Mouse (Mus musculus) hindbrain, embryonic 13.5 days (tissue): ENCODE measurements around the gene Sorbs1. TPM values are rescaled to one million over a fixed set of nuclear protein-coding genes. Genes with fewer than 3 reads are reported as not detected.
"Not testable (repeated sequence)": the region's sequence is repeated elsewhere in the genome, so short reads cannot be mapped to it uniquely, and the experiment has no call there.

Source experiments
- ATAC-seq: fragments of 200-750 bp; cut with Nextera tagmentation; 2 replicates; pipeline ENCODE4 v1.8.0; 2017; ENCODE audit warnings: moderate TSS enrichment; ENCODE audit not compliant: low FRiP score
- H3K27ac ChIP-seq: fragments of 300-500 bp; sonication (generic); 2 replicates; pipeline ENCODE4 v1.5.1; 2015; ENCODE audit warnings: inconsistent platforms, mild to moderate bottlenecking, moderate library complexity
- H3K27me3 ChIP-seq: fragments of 300-500 bp; sonication (generic); 2 replicates; pipeline ENCODE4 v1.6.1; 2015; ENCODE audit warnings: mild to moderate bottlenecking, inconsistent platforms
- H3K36me3 ChIP-seq: fragments of 300-500 bp; sonication (generic); 2 replicates; pipeline ENCODE4 v1.6.1; 2015; ENCODE audit warnings: mild to moderate bottlenecking, inconsistent platforms
- H3K4me1 ChIP-seq: fragments of 300-500 bp; sonication (generic); replicated peaks from 2 replicates; pipeline ENCODE4 v1.6.1; 2015; ENCODE audit warnings: inconsistent platforms
- H3K4me2 ChIP-seq: fragments of 300-500 bp; sonication (generic); 2 replicates; pipeline ENCODE4 v1.6.1; 2015; ENCODE audit warnings: inconsistent platforms, mild to moderate bottlenecking, moderate library complexity
- H3K4me3 ChIP-seq: fragments of 300-500 bp; sonication (generic); 2 replicates; pipeline ENCODE4 v1.5.1; 2015; ENCODE audit warnings: mild to moderate bottlenecking, inconsistent platforms
- H3K9ac ChIP-seq: fragments of 300-500 bp; sonication (generic); 2 replicates; pipeline ENCODE4 v1.6.1; 2015; ENCODE audit warnings: mild to moderate bottlenecking, inconsistent platforms
- H3K9me3 ChIP-seq: fragments of 300-500 bp; sonication (generic); 2 replicates; pipeline ENCODE4 v1.6.1; 2016; ENCODE audit warnings: inconsistent platforms
- WGBS: fragments of 180-500 bp; shearing (Covaris S2); methylation state at CpG from one replicate; pipeline ENCODE4 v1.1.7; 2015; 5-methylcytosine and 5-hydroxymethylcytosine counted together
- polyA plus RNA-seq: library from polyadenylated mRNA; unstranded; fragments of >200 nt; fragmentation: Nextera tagmentation; extraction: Ambion mirVana; gene quantifications from 2 replicates; pipeline ENCODE4 v1.2.1, GENCODE M21; 2015

The Sorbs1 gene
- 96.3 and 100 TPM in 2 replicates for polyA plus RNA-seq

DNA sequence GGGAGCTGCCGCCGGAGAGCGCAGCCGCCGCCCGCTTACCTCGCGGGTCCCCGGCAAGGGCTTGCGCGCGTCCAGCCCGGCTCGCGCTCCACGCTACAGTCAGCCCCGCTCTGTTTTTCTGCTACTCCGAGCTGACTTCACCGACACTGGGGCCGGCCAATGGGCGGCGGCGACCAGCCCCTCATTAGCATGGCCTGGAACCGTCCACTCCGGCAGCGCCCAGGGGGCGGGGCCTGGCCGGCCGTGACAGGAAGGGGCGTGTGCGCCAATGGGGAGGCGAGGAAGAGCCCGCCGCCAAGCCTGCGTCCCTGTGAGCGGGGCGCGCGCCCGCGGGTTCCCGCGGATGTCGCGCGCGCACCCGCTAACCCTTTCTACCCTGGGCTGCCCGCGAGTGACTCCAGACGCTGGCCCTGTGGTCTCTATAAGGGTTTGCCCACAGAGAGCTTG is at the start of gene Sorbs1:
TSS of gene Sorbs1 (minus strand) at position 148 of the 447 bp plus-strand sequence.
- peak within 1 kb of the TSS; percentile 84 for H3K4me3 ChIP-seq
- H3K4me2 ChIP-seq = peak within 1 kb of the TSS; percentile 67
- ATAC-seq = peak; percentile 97
- H3K9ac ChIP-seq = peak within 1 kb of the TSS; percentile 92
- WGBS = under 1% methylated on average over 50 of the region's 51 CpGs
- H3K9me3 ChIP-seq = no peaks in the 10 kb centered on the region
- no peaks in the 10 kb centered on the region for H3K36me3 ChIP-seq
- H3K27me3 ChIP-seq = no peaks in the 10 kb centered on the region
- H3K4me1 ChIP-seq = peaks cover 30% of the 10 kb centered on the region
- peak within 1 kb of the TSS; percentile 94 for H3K27ac ChIP-seq

DNA sequence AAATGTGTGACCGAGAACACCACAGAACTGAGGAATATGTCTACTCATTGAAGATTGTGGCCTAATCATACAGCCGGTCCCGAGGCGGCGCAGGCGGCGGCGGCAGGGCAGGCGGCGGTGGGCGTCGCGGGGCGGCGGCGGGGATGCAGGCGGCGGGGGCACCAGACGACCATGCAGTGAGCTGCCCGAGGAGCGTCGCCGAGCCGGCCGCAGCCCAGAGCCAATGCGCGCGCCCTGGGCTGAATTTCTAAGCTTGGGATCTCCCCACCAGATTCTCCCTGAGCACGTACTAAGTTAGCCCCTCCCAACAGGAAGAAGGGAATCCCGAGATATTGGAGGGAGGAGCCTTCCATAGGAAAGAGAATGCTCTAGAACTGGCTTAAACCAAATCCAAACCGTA is 47.9 kb upstream of the Sorbs1 start:
- not testable (repeated sequence) for H3K4me1 ChIP-seq, H3K27me3 ChIP-seq, H3K27ac ChIP-seq, H3K4me2 ChIP-seq, H3K9ac ChIP-seq, H3K9me3 ChIP-seq, ATAC-seq, H3K4me3 ChIP-seq
- 80% methylated on average over 12 of the region's 31 CpGs for WGBS
- peaks cover 65% of the 10 kb centered on the region for H3K36me3 ChIP-seq

DNA sequence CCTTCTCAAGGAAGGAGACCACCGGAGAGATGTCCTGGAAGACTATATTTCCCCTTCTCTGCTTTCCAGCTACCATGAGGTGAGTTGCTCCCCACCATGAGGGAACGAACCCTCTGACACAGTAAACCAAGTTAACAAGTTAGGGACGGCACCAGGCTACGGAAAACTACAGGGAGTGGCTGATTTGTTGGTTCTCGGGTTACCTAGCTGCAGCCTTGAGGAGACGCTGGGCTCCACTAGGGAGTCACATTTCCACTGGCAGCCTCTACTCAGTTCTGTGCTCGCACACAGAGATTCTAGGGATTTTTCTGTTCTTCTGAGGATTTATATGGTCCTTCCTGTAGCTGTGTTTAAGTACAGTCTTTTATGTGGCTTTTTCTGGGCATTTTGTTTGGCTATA is 42.5 kb upstream of the Sorbs1 start:
- ATAC-seq = no peak

DNA sequence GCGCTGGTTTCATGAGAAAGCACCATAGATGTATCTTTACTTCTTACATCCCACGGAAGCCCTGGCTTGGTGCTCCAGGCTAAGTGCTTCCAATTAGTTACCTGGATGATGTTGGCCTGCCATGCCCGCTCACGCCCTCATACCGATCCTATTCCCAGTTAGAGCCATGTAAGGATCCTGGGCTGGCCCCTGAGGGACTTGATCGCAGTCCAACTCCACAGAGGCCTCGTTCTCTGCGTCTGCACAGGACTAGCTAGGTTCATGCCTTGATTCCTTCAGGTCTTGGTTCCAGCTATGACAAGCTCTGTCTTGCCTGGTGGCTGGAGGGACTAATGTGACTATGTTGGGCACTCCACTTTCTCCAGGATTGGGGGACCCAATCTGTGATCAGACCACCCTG is 41.6 kb upstream of the Sorbs1 start:
- H3K4me3 ChIP-seq = no peak overlapping the region
- no peak overlapping the region for H3K4me2 ChIP-seq
- 97% methylated on average over 8 of the region's 8 CpGs for WGBS
- peaks cover 80% of the 10 kb centered on the region for H3K36me3 ChIP-seq
- no peak for ATAC-seq
- no peak overlapping the region for H3K9ac ChIP-seq
- no peaks in the 10 kb centered on the region for H3K27me3 ChIP-seq
- no peaks in the 10 kb centered on the region for H3K9me3 ChIP-seq
- no peaks in the 10 kb centered on the region for H3K4me1 ChIP-seq
- H3K27ac ChIP-seq = no peak overlapping the region

More for the DNA sequence above, 42.5 kb upstream of the Sorbs1 start:
- no peaks in the 10 kb centered on the region for H3K27me3 ChIP-seq
- H3K4me3 ChIP-seq = no peak overlapping the region
- H3K36me3 ChIP-seq = peaks cover 71% of the 10 kb centered on the region
- H3K9me3 ChIP-seq = no peaks in the 10 kb centered on the region
- H3K9ac ChIP-seq = no peak overlapping the region
- H3K27ac ChIP-seq = no peak overlapping the region
- no peak overlapping the region for H3K4me2 ChIP-seq
- WGBS = 92% methylated on average over 7 of the region's 7 CpGs
- H3K4me1 ChIP-seq = no peaks in the 10 kb centered on the region

DNA sequence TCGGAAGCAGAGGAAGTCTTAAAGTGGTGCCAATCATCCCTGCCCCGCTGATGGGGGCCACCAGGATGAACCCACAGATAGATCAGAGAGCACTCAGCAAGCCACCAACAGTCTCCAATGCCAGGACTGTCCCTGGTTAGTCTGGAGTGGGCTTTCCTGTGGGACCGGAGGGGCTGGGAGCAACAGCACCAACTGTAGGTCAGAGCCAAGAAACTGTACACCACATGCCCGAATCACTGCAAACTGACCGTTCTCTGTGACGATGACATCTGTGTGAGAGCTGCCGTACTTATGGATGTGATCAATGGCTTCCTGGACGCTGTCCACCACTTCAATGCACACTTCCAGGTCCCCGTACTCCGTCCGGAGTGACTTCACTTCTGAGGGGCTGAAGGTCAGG is 40.8 kb upstream of the Sorbs1 start:
- ATAC-seq = no peak
- no peak overlapping the region for H3K9ac ChIP-seq
- H3K36me3 ChIP-seq = peaks cover 87% of the 10 kb centered on the region
- no peak overlapping the region for H3K4me3 ChIP-seq
- WGBS = 95% methylated on average over 11 of the region's 11 CpGs
- H3K27ac ChIP-seq = no peak overlapping the region
- no peaks in the 10 kb centered on the region for H3K9me3 ChIP-seq
- H3K4me1 ChIP-seq = no peaks in the 10 kb centered on the region
- no peak overlapping the region for H3K4me2 ChIP-seq
- no peaks in the 10 kb centered on the region for H3K27me3 ChIP-seq

DNA sequence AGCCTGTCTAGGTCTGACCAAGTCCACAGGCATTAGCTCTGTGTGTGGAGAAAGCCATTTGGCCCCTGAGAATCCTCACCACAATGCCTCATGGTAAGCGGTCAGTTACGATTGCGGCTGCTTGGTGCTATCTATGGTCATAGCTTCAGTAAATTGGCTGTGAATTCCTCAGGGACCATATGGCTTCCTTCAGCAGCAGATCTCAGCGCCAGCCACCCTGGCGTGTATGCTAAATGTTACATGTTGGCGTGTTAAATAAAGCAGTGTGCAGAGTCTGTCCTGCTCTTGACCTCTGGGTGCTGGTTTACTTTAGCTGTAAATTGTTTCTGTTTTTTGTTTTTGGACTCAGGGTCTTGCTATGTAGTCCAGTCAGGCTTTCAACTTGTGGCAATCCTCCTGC is 40.3 kb upstream of the Sorbs1 start:
- Histone ChIP-seq H3K4me3 (no peak overlapping the region), H3K9me3 (no peaks in the 10 kb centered on the region), H3K9ac (no peak overlapping the region), H3K27ac (no peak overlapping the region), H3K27me3 (no peaks in the 10 kb centered on the region), H3K4me2 (no peak overlapping the region), H3K36me3 (peaks cover 87% of the 10 kb centered on the region), H3K4me1 (no peaks in the 10 kb centered on the region)
- 95% methylated on average over 6 of the region's 6 CpGs for WGBS
- ATAC-seq = no peak

DNA sequence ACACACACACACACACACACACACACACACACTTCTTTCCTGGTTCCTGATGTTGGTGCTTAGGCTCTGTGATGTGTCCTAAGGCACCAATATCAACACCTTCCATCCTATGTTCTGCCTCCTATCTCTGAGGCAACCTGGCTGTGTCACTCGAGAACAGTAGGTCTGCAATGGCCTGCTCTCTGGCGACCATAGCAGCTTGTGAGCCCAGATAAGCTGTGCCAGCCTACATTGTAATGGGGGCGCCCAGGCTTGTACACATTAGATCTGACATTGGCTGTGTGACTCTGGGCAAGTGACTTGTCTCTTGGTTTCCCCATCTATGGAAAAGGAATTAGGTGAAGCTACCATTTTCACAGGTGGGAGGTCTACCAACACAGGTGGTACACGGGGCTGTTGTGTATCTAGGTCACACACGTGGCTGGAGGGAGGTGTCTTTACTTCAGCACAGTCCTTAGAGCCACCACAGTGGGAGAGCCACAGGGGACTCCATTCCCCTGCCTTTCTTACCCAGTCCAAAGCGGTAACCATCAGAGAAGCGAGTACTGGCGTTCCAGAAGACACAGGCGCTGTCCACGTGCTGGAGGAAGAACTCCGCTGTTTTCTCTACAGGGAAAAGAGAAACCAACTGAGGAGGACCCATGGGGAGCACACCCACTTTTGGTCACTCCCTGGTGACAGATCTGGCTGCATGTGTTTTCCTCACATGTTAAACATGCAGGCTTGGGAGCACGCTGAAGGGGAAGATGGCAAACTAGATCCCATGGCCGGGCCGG is 39.6 kb upstream of the Sorbs1 start:
- no peak for ATAC-seq
- H3K4me3 ChIP-seq = no peak overlapping the region
- H3K27ac ChIP-seq = no peak overlapping the region
- H3K9me3 ChIP-seq = no peaks in the 10 kb centered on the region
- H3K27me3 ChIP-seq = no peaks in the 10 kb centered on the region
- no peak overlapping the region for H3K9ac ChIP-seq
- H3K4me1 ChIP-seq = no peaks in the 10 kb centered on the region
- no peak overlapping the region for H3K4me2 ChIP-seq
- WGBS = 92% methylated on average over 14 of the region's 14 CpGs
- peaks cover 87% of the 10 kb centered on the region for H3K36me3 ChIP-seq

DNA sequence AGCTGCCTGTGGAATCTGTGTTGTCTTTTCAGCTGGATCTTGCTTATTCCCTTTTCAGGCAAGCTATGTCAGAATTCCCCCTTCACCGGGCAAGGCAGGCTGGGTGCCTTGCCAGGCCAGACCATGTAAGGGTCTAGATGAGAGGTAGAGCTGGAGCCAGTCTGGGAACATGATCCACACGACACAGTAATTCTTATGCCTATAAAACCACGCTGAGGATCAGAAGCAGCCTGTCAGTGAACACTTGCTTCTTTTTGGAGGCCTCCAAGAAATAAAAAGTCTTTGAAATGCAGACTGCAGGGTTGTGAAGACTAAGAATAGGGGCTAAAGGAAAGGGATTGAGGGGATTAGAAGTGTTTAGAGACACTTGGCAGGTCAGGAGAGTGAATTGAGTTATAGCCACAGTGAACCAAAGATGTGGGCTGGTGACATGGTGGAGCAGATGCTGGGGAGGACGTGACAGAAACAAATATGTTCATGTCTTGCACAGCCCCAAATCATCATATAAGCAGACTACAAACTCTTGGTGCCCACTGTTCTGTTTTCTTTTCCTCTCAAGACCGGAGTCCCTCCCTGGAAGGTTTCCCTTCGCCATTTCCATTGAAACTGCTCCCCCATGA is 36.0 kb upstream of the Sorbs1 start:
- no peak overlapping the region for H3K4me2 ChIP-seq
- no peaks in the 10 kb centered on the region for H3K27me3 ChIP-seq
- 63% methylated on average over 6 of the region's 6 CpGs for WGBS
- no peak for ATAC-seq
- H3K36me3 ChIP-seq = peaks cover 52% of the 10 kb centered on the region
- H3K4me3 ChIP-seq = no peak overlapping the region
- no peak overlapping the region for H3K9ac ChIP-seq
- H3K4me1 ChIP-seq = no peaks in the 10 kb centered on the region
- no peak overlapping the region for H3K27ac ChIP-seq
- H3K9me3 ChIP-seq = no peaks in the 10 kb centered on the region

DNA sequence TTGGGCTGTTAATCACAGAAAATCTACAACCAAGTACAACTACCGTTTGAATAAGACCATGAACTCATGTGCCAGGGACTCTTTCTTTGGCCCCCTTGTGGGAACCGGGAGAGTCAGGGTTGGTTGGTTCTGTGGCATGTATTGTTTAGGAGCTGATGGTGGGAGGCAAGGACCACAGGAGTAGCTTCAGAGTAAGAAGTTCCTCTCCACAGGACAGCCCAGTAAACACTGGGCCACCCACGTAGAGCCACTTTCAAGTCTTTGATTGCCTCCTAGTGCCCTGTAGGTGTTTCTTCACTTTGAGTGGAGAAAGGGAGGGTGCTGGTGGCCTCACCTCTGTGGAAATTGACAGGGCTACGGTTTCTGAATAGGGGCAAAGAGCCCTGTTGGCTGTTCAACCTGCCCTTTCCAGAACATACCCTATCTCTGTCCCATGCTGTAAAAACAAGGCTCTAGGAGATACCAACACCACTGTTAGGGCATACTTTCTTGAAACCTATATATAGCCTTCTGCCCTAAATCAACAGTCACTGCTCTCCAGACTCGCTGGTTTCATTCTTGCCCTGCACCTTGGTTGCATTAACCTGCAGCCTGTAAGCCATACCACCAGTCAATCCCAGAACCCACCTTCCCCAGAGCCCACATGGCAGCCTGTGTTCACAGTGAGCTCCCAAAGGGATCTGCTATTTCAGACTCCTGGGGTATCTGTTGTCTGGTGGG is 35.4 kb upstream of the Sorbs1 start:
- Histone ChIP-seq H3K4me1 (no peaks in the 10 kb centered on the region), H3K27ac (no peak overlapping the region), H3K36me3 (peaks cover 45% of the 10 kb centered on the region), H3K4me2 (no peak overlapping the region), H3K9me3 (no peaks in the 10 kb centered on the region), H3K27me3 (no peaks in the 10 kb centered on the region), H3K9ac (no peak overlapping the region), H3K4me3 (no peak overlapping the region)
- 28% methylated on average over 5 of the region's 5 CpGs for WGBS
- no peak; the same call in 1 of the 2 replicates for ATAC-seq

DNA sequence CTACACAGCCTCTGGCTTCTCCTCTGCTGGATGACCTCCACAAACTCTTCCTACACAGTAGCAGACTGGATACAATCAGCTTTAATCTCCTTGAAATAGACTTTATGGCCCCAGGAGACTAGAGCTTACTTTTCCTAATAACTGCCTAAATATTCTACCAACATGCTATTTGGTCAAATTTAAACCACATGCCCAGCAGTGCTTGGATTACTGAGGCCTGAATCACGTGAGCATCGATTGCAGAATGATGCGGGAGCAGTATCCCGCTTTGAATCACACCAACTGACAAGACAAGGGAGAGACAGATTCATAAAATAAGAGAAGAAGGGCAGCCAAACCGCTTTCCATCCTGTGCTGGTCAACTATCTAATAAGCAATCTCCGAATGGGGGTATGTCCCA is 34.8 kb upstream of the Sorbs1 start:
- Histone ChIP-seq H3K27ac (no peak overlapping the region), H3K4me3 (no peak overlapping the region), H3K4me1 (no peaks in the 10 kb centered on the region), H3K4me2 (no peak overlapping the region), H3K9me3 (no peaks in the 10 kb centered on the region), H3K9ac (no peak overlapping the region), H3K36me3 (peaks cover 39% of the 10 kb centered on the region), H3K27me3 (no peaks in the 10 kb centered on the region)
- ATAC-seq = no peak
- WGBS = 82% methylated on average over 6 of the region's 6 CpGs

DNA sequence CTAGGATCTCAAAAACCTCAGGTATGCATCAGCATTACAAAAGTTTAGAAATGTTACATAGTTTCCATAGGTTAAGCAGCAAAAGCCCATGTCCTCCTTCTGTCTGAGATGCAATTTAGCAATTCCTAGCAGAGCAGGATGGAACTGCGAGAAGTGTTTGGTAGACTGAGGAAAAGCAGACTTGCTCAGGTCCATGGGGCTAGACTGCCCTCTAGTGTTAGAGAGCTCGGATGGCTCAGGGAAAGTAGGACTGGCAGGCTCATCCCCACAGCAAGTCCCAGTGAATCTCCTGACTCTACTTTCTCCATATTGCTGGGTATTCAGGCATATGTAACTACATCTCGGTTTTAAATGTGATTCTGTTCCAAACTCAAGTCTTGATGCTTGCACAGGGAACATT is 31.3 kb upstream of the Sorbs1 start:
- Histone ChIP-seq H3K4me3 (no peak overlapping the region), H3K36me3 (peaks cover 4% of the 10 kb centered on the region; the same call in 1 of the 2 replicates), H3K4me1 (no peaks in the 10 kb centered on the region), H3K27me3 (no peaks in the 10 kb centered on the region), H3K27ac (no peak overlapping the region), H3K9ac (no peak overlapping the region), H3K4me2 (no peak overlapping the region), H3K9me3 (no peaks in the 10 kb centered on the region)
- 10% methylated on average over 3 of the region's 3 CpGs for WGBS
- peak; percentile 85 for ATAC-seq

DNA sequence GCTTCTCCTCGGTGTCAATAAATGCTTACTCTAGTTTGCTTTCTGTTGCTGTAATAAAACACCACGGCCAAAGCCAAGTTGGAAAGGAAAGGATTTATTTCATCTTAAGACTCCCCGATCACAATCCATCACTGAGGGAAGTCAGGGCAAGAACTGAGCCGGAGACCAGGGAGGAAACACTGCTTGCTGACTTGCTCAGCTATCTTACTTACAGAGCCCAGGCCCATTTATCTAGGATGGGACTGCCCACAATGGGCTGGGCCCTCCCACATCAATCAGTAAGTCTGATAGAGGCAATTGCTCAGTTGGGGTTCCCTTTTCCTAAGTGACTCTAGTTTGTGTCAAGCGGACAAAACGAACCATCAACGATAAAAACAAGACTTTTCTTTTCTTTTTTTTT is 29.2 kb upstream of the Sorbs1 start:
- WGBS = 87% methylated on average over 7 of the region's 7 CpGs
- no peak overlapping the region for H3K4me2 ChIP-seq
- no peaks in the 10 kb centered on the region for H3K4me1 ChIP-seq
- no peak overlapping the region for H3K9ac ChIP-seq
- no peaks in the 10 kb centered on the region for H3K9me3 ChIP-seq
- no peak overlapping the region for H3K4me3 ChIP-seq
- no peaks in the 10 kb centered on the region for H3K36me3 ChIP-seq
- ATAC-seq = no peak
- no peaks in the 10 kb centered on the region for H3K27me3 ChIP-seq
- no peak overlapping the region for H3K27ac ChIP-seq
